Mouse (Mus musculus): ENCODE measurements around the gene Tcf7l2. TPM values are rescaled to one million over a fixed set of nuclear protein-coding genes. Genes with fewer than 3 reads are reported as not detected.

Gene Tcf7l2
- polyA plus RNA-seq, 1 experiment: 10.5 TPM

DNA sequence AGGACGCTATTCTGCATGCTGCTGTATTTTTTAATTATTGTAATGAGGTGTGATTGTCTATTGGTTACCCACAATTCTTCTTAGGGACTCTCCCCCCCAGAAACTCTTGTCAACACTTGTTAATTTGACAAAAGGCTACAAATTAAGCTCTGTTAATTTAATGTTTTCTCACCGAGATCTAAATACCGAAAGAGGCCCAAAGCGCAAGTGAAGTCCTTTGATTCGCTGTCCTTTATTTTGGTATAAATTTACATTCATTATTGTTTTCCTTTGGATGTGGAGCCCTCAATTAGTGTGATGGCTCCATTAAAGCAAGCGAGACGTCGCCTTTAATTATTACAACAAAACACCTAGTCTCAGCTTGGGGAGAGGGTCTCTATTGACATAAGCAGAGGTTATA is 170.3 kb downstream of the Tcf7l2 start:
- Histone ChIP-seq H3K4me3 (replicated peaks; ENCODE audit: control insufficient read depth, low read depth, low read length) (no peak overlapping the region), H3K4me1 (ENCODE audit: control insufficient read depth, insufficient read depth, low read length) (peaks cover 1% of the 10 kb centered on the region; the same call in 1 of the 2 replicates), H3K27ac (ENCODE audit: control insufficient read depth, insufficient read depth, low read depth, low read length, poor library complexity) (no peak overlapping the region)
- WGBS: 92% methylated on average over 8 of the region's 8 CpGs
- TF ChIP-seq CTCF (IDR thresholded peaks at IDR 0.05; ENCODE audit: control insufficient read depth, insufficient read depth, low read length) (no peak), POLR2A (IDR thresholded peaks at IDR 0.05; ENCODE audit: borderline replicate concordance, control insufficient read depth, low read depth, low read length) (no peak)

DNA sequence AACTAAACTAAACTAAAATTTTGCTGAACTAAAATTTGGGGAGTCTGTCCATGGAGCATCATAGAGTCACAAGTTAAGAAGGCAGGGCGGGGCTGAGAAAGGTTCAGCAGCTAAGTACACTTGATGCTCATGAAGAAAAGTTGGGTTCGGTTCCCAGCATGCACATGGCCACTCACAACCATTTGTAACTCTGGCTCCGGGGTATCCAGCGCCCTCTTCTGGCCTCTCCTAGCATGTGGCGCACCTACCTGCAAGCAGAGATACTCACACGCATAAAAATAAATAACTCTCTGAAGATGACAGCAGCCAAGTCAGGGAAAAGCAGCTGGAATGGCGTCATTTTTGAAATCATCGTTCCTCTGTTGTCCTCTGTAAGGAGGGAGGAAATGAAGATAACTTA is 171.2 kb downstream of the Tcf7l2 start:
- TF ChIP-seq POLR2A (IDR thresholded peaks at IDR 0.05; ENCODE audit: borderline replicate concordance, control insufficient read depth, low read depth, low read length) (no peak), CTCF (IDR thresholded peaks at IDR 0.05; ENCODE audit: control insufficient read depth, insufficient read depth, low read length) (no peak)
- 87% methylated on average over 8 of the region's 8 CpGs for WGBS
- Histone ChIP-seq H3K27ac (ENCODE audit: control insufficient read depth, insufficient read depth, low read depth, low read length, poor library complexity) (no peak overlapping the region), H3K4me3 (replicated peaks; ENCODE audit: control insufficient read depth, low read depth, low read length) (no peak overlapping the region), H3K4me1 (ENCODE audit: control insufficient read depth, insufficient read depth, low read length) (peaks cover 1% of the 10 kb centered on the region; the same call in 1 of the 2 replicates)

DNA sequence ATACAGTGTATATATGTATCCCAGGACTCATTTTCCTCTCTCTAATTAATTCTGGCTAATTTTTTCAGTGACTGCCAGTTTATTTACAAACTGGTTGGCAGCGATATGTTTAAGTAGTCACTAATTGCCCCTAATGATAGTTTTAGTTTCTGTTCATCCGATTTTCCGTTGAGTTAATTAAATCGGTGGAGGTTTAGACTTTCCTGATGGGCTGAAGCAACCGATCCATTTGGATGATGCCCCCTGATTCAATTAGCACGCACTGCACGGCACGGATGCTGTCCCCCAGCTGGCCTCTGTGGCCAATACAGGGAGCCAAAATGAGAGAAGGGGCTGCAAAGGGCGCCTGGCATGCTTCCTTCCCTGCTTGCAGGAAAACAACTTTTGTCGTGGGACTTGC is 172.0 kb downstream of the Tcf7l2 start:
- TF ChIP-seq POLR2A (IDR thresholded peaks at IDR 0.05; ENCODE audit: borderline replicate concordance, control insufficient read depth, low read depth, low read length) (no peak), CTCF (IDR thresholded peaks at IDR 0.05; ENCODE audit: control insufficient read depth, insufficient read depth, low read length) (no peak)
- 88% methylated on average over 10 of the region's 10 CpGs for WGBS
- no peak overlapping the region for H3K4me3 ChIP-seq (replicated peaks; ENCODE audit: control insufficient read depth, low read depth, low read length)
- no peak overlapping the region for H3K27ac ChIP-seq (ENCODE audit: control insufficient read depth, insufficient read depth, low read depth, low read length, poor library complexity)
- peaks cover 1% of the 10 kb centered on the region; the same call in 1 of the 2 replicates for H3K4me1 ChIP-seq (ENCODE audit: control insufficient read depth, insufficient read depth, low read length)

DNA sequence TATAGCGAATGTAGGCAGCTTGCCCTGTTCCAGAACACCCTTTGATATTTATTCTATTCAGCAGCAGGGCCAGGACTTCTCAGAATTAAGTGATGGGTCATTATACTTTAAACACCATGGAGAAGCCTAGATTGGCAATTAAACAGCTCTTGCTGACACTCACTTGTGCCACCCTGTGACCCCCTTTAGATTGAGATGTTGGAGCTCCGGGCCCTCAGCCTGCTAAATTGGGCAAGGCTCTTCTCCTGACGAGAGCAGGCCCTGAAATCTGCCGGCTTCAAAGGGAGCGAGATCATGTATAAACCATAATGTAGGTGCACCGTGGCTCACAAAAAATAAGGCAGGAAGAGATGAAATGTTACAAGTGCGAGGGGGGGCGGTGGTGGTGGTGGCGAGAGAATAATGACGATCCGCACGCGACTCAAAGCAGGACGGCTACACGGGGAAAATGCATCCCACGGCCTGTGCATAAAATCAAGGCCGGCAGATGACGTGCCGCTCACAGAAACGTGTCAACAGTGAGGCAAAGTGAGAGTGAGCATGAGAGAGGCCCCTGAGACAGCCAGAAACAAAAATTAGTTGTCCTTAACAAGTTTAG is 173.1 kb downstream of the Tcf7l2 start:
- Histone ChIP-seq H3K4me1 (ENCODE audit: control insufficient read depth, insufficient read depth, low read length) (peaks cover 1% of the 10 kb centered on the region; the same call in 1 of the 2 replicates), H3K27ac (ENCODE audit: control insufficient read depth, insufficient read depth, low read depth, low read length, poor library complexity) (no peak overlapping the region), H3K4me3 (replicated peaks; ENCODE audit: control insufficient read depth, low read depth, low read length) (no peak overlapping the region)
- TF ChIP-seq CTCF (IDR thresholded peaks at IDR 0.05; ENCODE audit: control insufficient read depth, insufficient read depth, low read length) (no peak), POLR2A (IDR thresholded peaks at IDR 0.05; ENCODE audit: borderline replicate concordance, control insufficient read depth, low read depth, low read length) (no peak)
- WGBS: 90% methylated on average over 20 of the region's 20 CpGs

DNA sequence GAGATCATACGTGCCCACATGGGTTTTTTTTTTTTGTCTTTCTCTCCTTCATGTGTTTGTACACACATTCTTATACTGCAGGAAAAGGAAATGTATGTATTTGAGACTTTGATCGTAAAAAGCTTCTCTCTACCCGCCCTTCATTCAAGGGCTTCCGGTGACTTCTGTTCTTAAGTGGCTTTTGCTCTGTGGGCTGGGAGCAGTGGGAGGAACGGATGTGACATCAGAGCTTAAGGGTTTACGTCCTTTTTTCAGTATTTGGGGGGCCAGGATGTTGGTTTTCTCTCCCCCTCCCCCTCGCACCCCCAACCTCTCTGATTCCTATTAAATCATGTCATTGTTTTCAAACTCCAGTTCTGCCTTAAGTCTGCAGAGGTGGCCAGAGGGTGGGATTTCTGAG is 173.9 kb downstream of the Tcf7l2 start:
- TF ChIP-seq POLR2A (IDR thresholded peaks at IDR 0.05; ENCODE audit: borderline replicate concordance, control insufficient read depth, low read depth, low read length) (no peak), CTCF (IDR thresholded peaks at IDR 0.05; ENCODE audit: control insufficient read depth, insufficient read depth, low read length) (no peak)
- Histone ChIP-seq H3K4me1 (ENCODE audit: control insufficient read depth, insufficient read depth, low read length) (peaks cover 1% of the 10 kb centered on the region; the same call in 1 of the 2 replicates), H3K27ac (ENCODE audit: control insufficient read depth, insufficient read depth, low read depth, low read length, poor library complexity) (no peak overlapping the region), H3K4me3 (replicated peaks; ENCODE audit: control insufficient read depth, low read depth, low read length) (no peak overlapping the region)
- WGBS: 9% methylated on average over 7 of the region's 7 CpGs

DNA sequence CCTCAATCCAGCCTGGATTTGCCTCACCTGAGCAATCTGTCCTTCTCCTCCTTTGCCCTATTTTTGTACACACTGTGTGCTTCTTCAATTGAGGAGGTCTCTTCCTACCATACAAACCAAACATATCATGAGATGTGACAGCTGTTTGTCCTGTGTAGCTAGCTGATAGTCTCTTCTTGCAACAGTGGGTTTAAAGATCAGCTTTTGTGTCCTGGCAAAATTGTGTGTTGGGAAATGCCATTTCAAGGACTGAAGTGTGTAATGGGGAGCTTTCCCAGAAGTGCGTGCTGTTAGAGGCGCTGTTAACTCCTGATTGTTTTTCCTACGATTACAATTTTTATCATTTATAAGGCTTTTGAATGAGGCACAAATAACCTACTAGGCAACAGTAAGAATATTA is 174.6 kb downstream of the Tcf7l2 start:
- Histone ChIP-seq H3K4me1 (ENCODE audit: control insufficient read depth, insufficient read depth, low read length) (peaks cover 1% of the 10 kb centered on the region; the same call in 1 of the 2 replicates), H3K4me3 (replicated peaks; ENCODE audit: control insufficient read depth, low read depth, low read length) (no peak overlapping the region), H3K27ac (ENCODE audit: control insufficient read depth, insufficient read depth, low read depth, low read length, poor library complexity) (no peak overlapping the region)
- WGBS: 90% methylated on average over 3 of the region's 3 CpGs
- TF ChIP-seq POLR2A (IDR thresholded peaks at IDR 0.05; ENCODE audit: borderline replicate concordance, control insufficient read depth, low read depth, low read length): no peak
- no peak for TF ChIP-seq CTCF (IDR thresholded peaks at IDR 0.05; ENCODE audit: control insufficient read depth, insufficient read depth, low read length)

DNA sequence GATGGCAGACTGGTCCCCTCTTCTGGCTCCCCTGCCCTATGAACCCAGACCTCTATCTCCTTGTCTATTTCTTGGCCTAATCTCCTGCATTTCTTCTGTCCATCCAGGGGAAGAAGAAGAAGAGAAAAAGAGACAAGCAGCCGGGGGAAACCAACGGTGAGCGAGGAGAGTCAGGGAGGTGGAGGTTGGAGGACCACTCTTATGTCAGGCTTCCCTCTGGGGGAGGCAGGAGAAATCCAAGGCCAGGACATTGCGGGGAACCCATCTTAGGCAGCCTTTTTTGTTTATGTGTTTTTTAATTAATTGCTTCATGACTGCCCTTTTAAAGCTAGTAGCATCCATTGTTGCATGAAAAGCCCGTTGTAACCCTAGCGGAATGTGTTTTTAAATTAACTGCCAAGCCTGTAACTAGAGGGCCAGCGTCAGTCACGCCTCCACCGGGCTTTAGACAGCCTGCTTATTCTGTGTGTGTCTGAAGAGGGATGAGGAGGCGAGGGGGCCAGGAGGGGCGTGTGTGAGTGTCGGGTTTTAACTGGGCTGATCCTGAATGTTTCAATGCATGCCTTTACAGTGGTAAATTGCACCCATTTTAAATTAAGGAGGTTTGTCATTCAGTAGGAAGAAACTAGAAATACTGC is 182.3 kb downstream of the Tcf7l2 start:
- TF ChIP-seq POLR2A (IDR thresholded peaks at IDR 0.05; ENCODE audit: borderline replicate concordance, control insufficient read depth, low read depth, low read length): no peak
- TF ChIP-seq CTCF (IDR thresholded peaks at IDR 0.05; ENCODE audit: control insufficient read depth, insufficient read depth, low read length): no peak
- H3K4me1 ChIP-seq (ENCODE audit: control insufficient read depth, insufficient read depth, low read length): peaks cover 1% of the 10 kb centered on the region; the same call in 1 of the 2 replicates
- no peak overlapping the region for H3K4me3 ChIP-seq (replicated peaks; ENCODE audit: control insufficient read depth, low read depth, low read length)
- WGBS: 93% methylated on average over 12 of the region's 12 CpGs
- no peak overlapping the region for H3K27ac ChIP-seq (ENCODE audit: control insufficient read depth, insufficient read depth, low read depth, low read length, poor library complexity)

DNA sequence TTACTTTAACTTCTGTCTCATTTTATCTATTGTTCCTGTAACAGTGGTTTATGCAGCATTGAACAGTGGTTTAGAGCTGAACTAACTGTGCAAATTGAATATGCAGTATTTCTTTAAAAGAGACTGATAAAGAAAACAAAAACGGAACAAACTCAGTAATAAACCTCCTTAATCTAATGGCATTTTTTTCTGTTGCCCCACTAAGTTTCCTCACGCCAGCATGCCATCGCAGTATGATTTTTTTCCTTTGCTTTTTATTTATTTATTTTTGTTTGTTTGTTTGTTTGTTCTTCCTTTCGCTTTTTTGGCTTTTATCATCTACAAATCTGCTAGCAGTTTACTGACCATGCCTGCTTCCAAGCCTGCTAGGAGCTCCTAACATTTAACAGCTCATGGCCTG is 183.2 kb downstream of the Tcf7l2 start:
- H3K4me1 ChIP-seq (ENCODE audit: control insufficient read depth, insufficient read depth, low read length): peaks cover 1% of the 10 kb centered on the region; the same call in 1 of the 2 replicates
- no peak for TF ChIP-seq CTCF (IDR thresholded peaks at IDR 0.05; ENCODE audit: control insufficient read depth, insufficient read depth, low read length)
- TF ChIP-seq POLR2A (IDR thresholded peaks at IDR 0.05; ENCODE audit: borderline replicate concordance, control insufficient read depth, low read depth, low read length): no peak
- 69% methylated on average over 4 of the region's 4 CpGs for WGBS
- H3K27ac ChIP-seq (ENCODE audit: control insufficient read depth, insufficient read depth, low read depth, low read length, poor library complexity): no peak overlapping the region
- H3K4me3 ChIP-seq (replicated peaks; ENCODE audit: control insufficient read depth, low read depth, low read length): no peak overlapping the region

Data from bone marrow, adult 2 months (tissue).